Mouse (Mus musculus) hematopoietic stem cell, adult 5-6 weeks (primary cell): ENCODE measurements around the gene Olfr960. TPM values are rescaled to one million over a fixed set of nuclear protein-coding genes. Genes with fewer than 3 reads are reported as not detected.

ENCODE experiments used
- total RNA-seq: library from RNA; stranded (forward); fragments of 172-1452, 232-1000 nt; gene quantifications from 2 replicates; pipeline ENCODE4 v1.2.3, GENCODE M21; 2017

The Olfr960 gene
- total RNA-seq, 1 experiment from 2014 or later: not detected

Other genes with a start within 250 kb of the Olfr960 start
- not detected in 2 replicates for gene Olfr951, start 234.0 kb upstream of the Olfr960 start, total RNA-seq
- not detected in 2 replicates for gene Olfr952, start 194.2 kb upstream of the Olfr960 start, total RNA-seq
- not detected in 2 replicates for gene Olfr954, start 164.7 kb upstream of the Olfr960 start, total RNA-seq
- not detected in 2 replicates for gene Olfr955, start 149.4 kb upstream of the Olfr960 start, total RNA-seq
- not detected in 2 replicates for gene Olfr44, start 127.4 kb upstream of the Olfr960 start, total RNA-seq
- not detected in 2 replicates for gene Olfr957, start 105.6 kb upstream of the Olfr960 start, total RNA-seq
- not detected in 2 replicates for gene Olfr958, start 67.3 kb upstream of the Olfr960 start, total RNA-seq
- not detected in 2 replicates for gene Olfr959, start 45.8 kb upstream of the Olfr960 start, total RNA-seq
- gene AW551984, start 17.0 kb upstream of the Olfr960 start, total RNA-seq: not detected in 2 replicates
- not detected in 2 replicates for gene Olfr148, start 10.7 kb upstream of the Olfr960 start, total RNA-seq
- not detected in 2 replicates for gene Olfr961, start 23.7 kb downstream of the Olfr960 start, total RNA-seq
- not detected in 2 replicates for gene Olfr963, start 45.8 kb downstream of the Olfr960 start, total RNA-seq
- not detected in 2 replicates for gene Olfr149, start 85.7 kb downstream of the Olfr960 start, total RNA-seq
- gene Olfr965, start 90.0 kb downstream of the Olfr960 start, total RNA-seq: not detected in 2 replicates
- gene Olfr150, start 109.6 kb downstream of the Olfr960 start, total RNA-seq: not detected in 2 replicates
- not detected in 2 replicates for gene Olfr967, start 124.9 kb downstream of the Olfr960 start, total RNA-seq
- gene Olfr968, start 161.9 kb downstream of the Olfr960 start, total RNA-seq: not detected in 2 replicates
- gene Olfr969, start 169.6 kb downstream of the Olfr960 start, total RNA-seq: not detected in 2 replicates
- gene Olfr970, start 187.5 kb downstream of the Olfr960 start, total RNA-seq: not detected in 2 replicates
- gene Olfr971, start 215.5 kb downstream of the Olfr960 start, total RNA-seq: not detected in 2 replicates
- not detected in 2 replicates for gene Olfr972, start 245.0 kb downstream of the Olfr960 start, total RNA-seq